Mouse (Mus musculus) heart, postnatal 0 days (tissue): ENCODE results near the gene Gpbar1. TPM values are rescaled to one million over a fixed set of nuclear protein-coding genes. Genes with fewer than 3 reads are reported as not detected.
A peak's percentile ranks its signal among the peaks of the same experiment; 100 is the strongest.

ENCODE experiments used
- ATAC-seq: fragments of 200-750 bp; cut with Nextera tagmentation; 2 replicates; pipeline ENCODE4 v1.8.0; 2017; ENCODE audit warnings: low read depth, moderate number of reproducible peaks, moderate library complexity; ENCODE audit not compliant: insufficient read depth
- DNase-seq: peaks from one replicate; pipeline ENCODE4 v3.0.0-alpha.2; 2016; ENCODE audit warnings: low spot score
- H3K27ac ChIP-seq: fragments of 300-500 bp; sonication (generic); 2 replicates; pipeline ENCODE4 v1.5.1; 2014; ENCODE audit warnings: low read depth, mild to moderate bottlenecking
- H3K27me3 ChIP-seq: fragments of 300-500 bp; sonication (generic); 2 replicates; pipeline ENCODE4 v1.6.1; 2014; ENCODE audit warnings: low read length, mixed read lengths; ENCODE audit not compliant: control insufficient read depth, insufficient read depth
- H3K36me3 ChIP-seq: fragments of 300-500 bp; sonication (generic); replicated peaks from 2 replicates; pipeline ENCODE4 v1.6.1; 2014; ENCODE audit warnings: low read length, mixed read lengths; ENCODE audit not compliant: control insufficient read depth, insufficient read depth
- H3K4me1 ChIP-seq: fragments of 300-500 bp; sonication (generic); 2 replicates; pipeline ENCODE4 v1.6.1; 2014; ENCODE audit warnings: antibody characterized with exemption; ENCODE audit not compliant: control insufficient read depth, insufficient read depth
- H3K4me2 ChIP-seq: fragments of 300-500 bp; sonication (generic); 2 replicates; pipeline ENCODE4 v1.6.1; 2014; ENCODE audit warnings: low read depth, mild to moderate bottlenecking, low read length, moderate library complexity
- H3K4me3 ChIP-seq: fragments of 300-500 bp; sonication (generic); 2 replicates; pipeline ENCODE4 v1.5.1; 2014; ENCODE audit warnings: low read depth, low read length
- H3K9ac ChIP-seq: fragments of 300-500 bp; sonication (generic); replicated peaks from 2 replicates; pipeline ENCODE4 v1.6.1; 2014; ENCODE audit warnings: low read depth, low read length, mixed read lengths
- H3K9me3 ChIP-seq: fragments of 300-500 bp; sonication (generic); replicated peaks from 2 replicates; pipeline ENCODE4 v1.6.1; 2016; ENCODE audit warnings: low read length; ENCODE audit not compliant: control insufficient read depth
- CTCF ChIP-seq: IDR thresholded peaks from 2 replicates; pipeline ENCODE4 v1.5.1; 2016; ENCODE audit warnings: antibody characterized with exemption, control low read depth, low read depth
- EP300 ChIP-seq: IDR thresholded peaks from 2 replicates; pipeline ENCODE4 v1.6.1; 2016; ENCODE audit warnings: antibody characterized with exemption, low read depth
- WGBS: fragments of 180-500 bp; shearing (Covaris S2); extraction: QIAGEN DNeasy Blood & Tissue Kit; methylation state at CpG from one replicate; pipeline ENCODE4 v1.1.7; 2014; 5-methylcytosine and 5-hydroxymethylcytosine counted together
- polyA plus RNA-seq: library from polyadenylated mRNA; unstranded; fragments of >200 nt; fragmentation: Nextera tagmentation; extraction: Ambion mirVana; gene quantifications from 2 replicates; pipeline ENCODE4 v1.2.1, GENCODE M21; 2015
- total RNA-seq: library from RNA; depleted of rRNA; stranded (reverse); fragments of >200 nt; gene quantifications from 2 replicates; pipeline ENCODE4 v1.2.3, GENCODE M21; 2014; ENCODE audit warnings: low replicate concordance

Gene Gpbar1
- total and polyA plus RNA-seq, 2 experiments from 2014 or later = 0.22 TPM; not detected in 1

GRCm38 (mm10) chr1:74305522-74305921 is 27.2 kb downstream of the Gpbar1 start, which contains the start of gene Tmbim1:
Tmbim1 (minus strand) TSS chr1:74305622.
- peak within 1 kb of the TSS; percentile 83 for H3K9ac ChIP-seq
- peak within 1 kb of the TSS; percentile 91 for H3K27ac ChIP-seq
- H3K36me3 ChIP-seq = no peaks in the 10 kb centered on the region
- TF ChIP-seq CTCF (no peak), EP300 (no peak)
- peak within 1 kb of the TSS; percentile 67 for H3K4me2 ChIP-seq
- peak within 1 kb of the TSS; percentile 64 for H3K4me3 ChIP-seq
- H3K27me3 ChIP-seq = no peaks in the 10 kb centered on the region
- no peaks in the 10 kb centered on the region for H3K9me3 ChIP-seq
- H3K4me1 ChIP-seq = peaks cover 38% of the 10 kb centered on the region
- WGBS = 97% methylated on average over 2 of the region's 2 CpGs
- DNase-seq = no peak
- ATAC-seq = no peak

GRCm38 (mm10) chr1:74307146-74307545 is 28.8 kb downstream of the Gpbar1 start:
- DNase-seq (no peak), ATAC-seq (no peak)
- Histone ChIP-seq H3K4me2 (no peak overlapping the region), H3K27ac (no peak overlapping the region), H3K27me3 (no peaks in the 10 kb centered on the region), H3K4me1 (peaks cover 26% of the 10 kb centered on the region), H3K4me3 (no peak overlapping the region), H3K9ac (no peak overlapping the region), H3K9me3 (no peaks in the 10 kb centered on the region), H3K36me3 (no peaks in the 10 kb centered on the region)
- 100% methylated on average over 1 of the region's 1 CpGs for WGBS
- no peak for TF ChIP-seq EP300
- TF ChIP-seq CTCF = no peak

- H3K27me3 ChIP-seq = no peaks in the 10 kb centered on the region
- no peak overlapping the region for H3K4me2 ChIP-seq
- H3K9me3 ChIP-seq = no peaks in the 10 kb centered on the region
- no peak overlapping the region for H3K9ac ChIP-seq
- H3K36me3 ChIP-seq = no peaks in the 10 kb centered on the region
- ATAC-seq = no peak
- no peak for TF ChIP-seq EP300
- WGBS = 68% methylated on average over 10 of the region's 10 CpGs
- H3K4me1 ChIP-seq = peaks cover 24% of the 10 kb centered on the region
- H3K4me3 ChIP-seq = no peak overlapping the region
- no peak for DNase-seq
- no peak overlapping the region for H3K27ac ChIP-seq
Observed at GRCm38 (mm10) chr1:74308001-74308964, 29.9 kb downstream of the Gpbar1 start.

- Histone ChIP-seq H3K4me2 (no peak overlapping the region), H3K27me3 (no peaks in the 10 kb centered on the region), H3K36me3 (no peaks in the 10 kb centered on the region), H3K9ac (no peak overlapping the region), H3K4me3 (no peak overlapping the region), H3K27ac (peak overlapping the region; percentile 79), H3K9me3 (no peaks in the 10 kb centered on the region), H3K4me1 (peaks cover 24% of the 10 kb centered on the region)
- TF ChIP-seq CTCF = no peak
- no peak for TF ChIP-seq EP300
- WGBS = 23% methylated on average over 3 of the region's 3 CpGs
- DNase-seq (no peak), ATAC-seq (0 out of 2 replicates have a peak, but pooled peaks have one; percentile 31)
Observed at GRCm38 (mm10) chr1:74309767-74310166, 31.4 kb downstream of the Gpbar1 start.

GRCm38 (mm10) chr1:74313049-74313692 is 34.8 kb downstream of the Gpbar1 start:
- Histone ChIP-seq H3K27ac (peak overlapping the region; percentile 5; the same call in 1 of the 2 replicates), H3K4me3 (no peak overlapping the region), H3K4me1 (peaks cover 21% of the 10 kb centered on the region), H3K36me3 (no peaks in the 10 kb centered on the region), H3K9ac (no peak overlapping the region), H3K9me3 (no peaks in the 10 kb centered on the region), H3K4me2 (no peak overlapping the region), H3K27me3 (no peaks in the 10 kb centered on the region)
- 2% methylated on average over 3 of the region's 3 CpGs for WGBS
- TF ChIP-seq EP300 = no peak
- TF ChIP-seq CTCF = peak; percentile 97
- ATAC-seq = peak; percentile 34; the same call in 1 of the 2 replicates
- peak; percentile 90 for DNase-seq
